Mouse (Mus musculus) macrophage (primary cell): ENCODE data around the gene Nmb. TPM values are rescaled to one million over a fixed set of nuclear protein-coding genes. Genes with fewer than 3 reads are reported as not detected.
A peak's percentile ranks its signal among the peaks of the same experiment; 100 is the strongest.

Experiments used
- H3K27ac ChIP-seq: fragments of 350-480 bp; formaldehyde crosslinking; 2 replicates; pipeline ENCODE4 v1.9.0; 2021
- H3K36me3 ChIP-seq: fragments of 350-480 bp; formaldehyde crosslinking; 2 replicates; pipeline ENCODE4 v1.9.0; 2021; ENCODE audit errors: inconsistent target
- H3K4me3 ChIP-seq: fragments of 350-480 bp; formaldehyde crosslinking; 2 replicates; pipeline ENCODE4 v1.9.0; 2021; ENCODE audit errors: inconsistent target
- H3K79me2 ChIP-seq: fragments of 350-480 bp; formaldehyde crosslinking; 2 replicates; pipeline ENCODE4 v1.9.0; 2021; ENCODE audit errors: inconsistent target
- WGBS: methylation state at CpG from one replicate; pipeline ENCODE4 v1.1.7; 2026; ENCODE audit warnings: inconsistent platforms; ENCODE audit not compliant: missing documents; 5-methylcytosine and 5-hydroxymethylcytosine counted together
- polyA plus RNA-seq: library from polyadenylated mRNA; stranded (reverse); fragments of 250-400 nt; gene quantifications from 3 replicates; pipeline ENCODE4 v1.2.4, GENCODE M21; 2018; ENCODE audit warnings: inconsistent platforms

The Nmb gene
- polyA plus RNA-seq, 1 experiment from 2014 or later: not detected

DNA sequence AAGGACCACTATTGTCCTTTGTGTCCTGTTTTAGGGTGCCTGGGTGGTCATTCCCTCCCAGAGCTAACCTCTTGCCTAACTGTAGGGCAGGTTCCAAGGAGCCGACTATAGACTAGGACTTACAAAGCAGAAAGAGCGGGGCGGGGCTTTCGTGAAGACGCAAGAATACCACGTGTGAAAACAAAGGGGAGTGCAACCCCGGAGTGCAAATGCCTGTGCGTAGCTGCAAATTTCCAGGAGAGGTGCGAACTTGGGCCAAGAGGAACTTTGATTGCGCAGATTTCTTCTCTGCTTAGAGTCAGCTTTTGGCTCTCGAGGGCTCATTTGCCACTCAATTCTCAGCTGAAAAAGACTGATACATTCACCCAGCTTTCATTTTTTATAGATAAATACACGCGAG is 44.6 kb downstream of the Nmb start:
- 2% methylated on average over 13 of the region's 13 CpGs for WGBS

DNA sequence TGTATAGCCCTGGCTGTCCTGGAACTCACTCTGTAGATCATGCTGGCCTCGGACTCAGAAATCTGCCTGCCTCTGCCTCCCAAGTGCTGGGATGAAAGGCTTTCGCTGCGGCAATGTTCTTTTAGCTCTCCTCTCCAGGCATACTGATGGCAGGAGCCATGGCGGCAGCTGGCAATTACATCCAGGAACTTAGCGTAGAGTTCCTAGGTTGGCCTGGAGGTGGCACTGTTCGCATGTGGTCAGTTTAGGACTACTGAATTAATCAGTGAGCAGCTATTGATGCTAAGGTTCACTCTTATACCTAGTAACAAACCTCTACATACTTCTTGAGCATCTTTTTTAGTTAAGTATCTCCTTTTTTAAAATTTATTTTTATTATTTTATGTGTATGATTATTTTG is 47.7 kb downstream of the Nmb start:
- no peak overlapping the region for H3K4me3 ChIP-seq
- H3K36me3 ChIP-seq: no peaks in the 10 kb centered on the region
- no peak overlapping the region for H3K27ac ChIP-seq
- no peaks in the 10 kb centered on the region for H3K79me2 ChIP-seq
- 10% methylated on average over 6 of the region's 6 CpGs for WGBS

More for the DNA sequence above, 44.6 kb downstream of the Nmb start:
- H3K79me2 ChIP-seq: no peaks in the 10 kb centered on the region
- H3K27ac ChIP-seq: no peak overlapping the region
- H3K36me3 ChIP-seq: no peaks in the 10 kb centered on the region
- peak overlapping the region; percentile 60 for H3K4me3 ChIP-seq

DNA sequence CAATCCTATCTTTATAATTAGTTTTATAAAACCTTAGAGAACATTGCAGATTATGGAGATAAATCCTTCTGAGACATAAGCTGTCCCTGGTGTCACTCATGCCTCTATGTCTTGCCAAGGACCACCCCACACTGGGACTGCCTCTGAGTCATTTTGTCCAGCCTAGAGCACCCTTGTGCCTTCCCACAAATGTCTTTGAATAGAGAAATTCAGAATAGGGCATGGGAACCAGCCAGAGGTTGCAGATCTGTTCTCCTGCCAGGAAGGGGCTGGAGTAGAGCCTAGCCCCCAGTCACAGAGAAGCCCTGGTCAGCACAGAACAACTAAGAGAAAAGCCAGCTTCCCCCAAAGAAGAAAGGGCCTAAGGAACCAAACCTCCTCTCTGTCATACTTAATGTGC is 49.6 kb downstream of the Nmb start:
- Histone ChIP-seq H3K79me2 (no peaks in the 10 kb centered on the region), H3K27ac (no peak overlapping the region), H3K36me3 (no peaks in the 10 kb centered on the region), H3K4me3 (no peak overlapping the region)

DNA sequence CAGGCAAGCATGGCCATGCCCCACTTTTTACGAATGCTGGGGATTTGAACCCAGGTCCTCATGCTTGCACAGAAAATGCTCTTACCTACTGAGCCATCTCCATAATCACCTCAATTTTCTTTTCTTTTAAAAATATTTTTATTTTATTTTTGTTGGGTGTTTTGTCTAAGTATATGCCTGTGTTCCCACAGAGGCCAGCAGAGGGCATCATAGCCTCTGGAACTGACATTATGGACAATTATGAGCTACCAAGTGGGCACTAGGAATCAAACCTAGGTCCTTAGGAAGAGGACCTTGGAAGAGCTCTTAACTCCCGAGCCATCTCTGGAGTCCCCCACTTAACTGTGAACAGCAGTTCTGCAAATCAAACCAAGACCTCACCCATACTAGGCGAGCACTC is 51.7 kb downstream of the Nmb start:
- Histone ChIP-seq H3K4me3 (no peak overlapping the region), H3K79me2 (no peaks in the 10 kb centered on the region), H3K27ac (no peak overlapping the region), H3K36me3 (no peaks in the 10 kb centered on the region)
- WGBS: 92% methylated on average over 3 of the region's 3 CpGs

Other genes with a start within 250 kb of the Nmb start
- 9.6 to 16.5 TPM (median 11.3 TPM) in 3 replicates for gene Crtc3, start 216.2 kb downstream of the Nmb start, polyA plus RNA-seq
- gene Iqgap1, start 79.1 kb downstream of the Nmb start, polyA plus RNA-seq: 294 to 476 TPM (median 316 TPM) in 3 replicates
- gene Zscan2, start 44.2 kb downstream of the Nmb start, polyA plus RNA-seq: 1.9 to 4.8 TPM (median 2.1 TPM) in 3 replicates
- 4.5 to 12.1 TPM (median 8.8 TPM) in 3 replicates for gene Wdr73, start 3.8 kb downstream of the Nmb start, polyA plus RNA-seq
- gene Sec11a, start 42.7 kb upstream of the Nmb start, polyA plus RNA-seq: 67.1 to 82.0 TPM (median 75.1 TPM) in 3 replicates
- 14.6 to 15.0 TPM (median 15.0 TPM) in 3 replicates for gene Zfp592, start 88.6 kb upstream of the Nmb start, polyA plus RNA-seq
- 0.03 to 0.06 TPM in 2 of 3 replicates, not detected in the other for gene Alpk3, start 152.5 kb upstream of the Nmb start, polyA plus RNA-seq
- not detected in 3 replicates for gene Slc28a1, start 209.7 kb upstream of the Nmb start, polyA plus RNA-seq